Mouse (Mus musculus) embryonic facial prominence, embryonic 10.5 days (tissue): Measurements from ENCODE around the gene Kat8. TPM values are rescaled to one million over a fixed set of nuclear protein-coding genes. Genes with fewer than 3 reads are reported as not detected.
A peak's percentile ranks its signal among the peaks of the same experiment; 100 is the strongest.

ENCODE experiments used
- DNase-seq: peaks from one replicate; pipeline ENCODE4 v3.0.0-alpha.2; 2017; ENCODE audit warnings: low spot score
- H3K27ac ChIP-seq: fragments of 300-500 bp; sonication (generic); replicated peaks from 2 replicates; pipeline ENCODE4 v1.5.1; 2016; ENCODE audit warnings: mild to moderate bottlenecking
- H3K27me3 ChIP-seq: fragments of 300-500 bp; sonication (generic); replicated peaks from 2 replicates; pipeline ENCODE4 v1.6.1; 2016; ENCODE audit warnings: low read depth, mild to moderate bottlenecking; ENCODE audit not compliant: poor library complexity, severe bottlenecking
- H3K36me3 ChIP-seq: fragments of 300-500 bp; sonication (generic); replicated peaks from 2 replicates; pipeline ENCODE4 v1.6.1; 2016; ENCODE audit warnings: mild to moderate bottlenecking, moderate library complexity
- H3K4me1 ChIP-seq: fragments of 300-500 bp; sonication (generic); 2 replicates; pipeline ENCODE4 v1.6.1; 2016
- H3K4me3 ChIP-seq: fragments of 300-500 bp; sonication (generic); 2 replicates; pipeline ENCODE4 v1.5.1; 2016; ENCODE audit warnings: mild to moderate bottlenecking, moderate library complexity
- H3K9me3 ChIP-seq: fragments of 300-500 bp; sonication (generic); 2 replicates; pipeline ENCODE4 v1.6.1; 2016; ENCODE audit warnings: mild to moderate bottlenecking
- WGBS: fragments of 180-500 bp; shearing (Covaris S2); methylation state at CpG from one replicate; pipeline ENCODE4 v1.1.7; 2016; 5-methylcytosine and 5-hydroxymethylcytosine counted together
- polyA plus RNA-seq: library from polyadenylated mRNA; unstranded; fragments of >200 nt; fragmentation: Nextera tagmentation; extraction: Ambion mirVana; gene quantifications from 2 replicates; pipeline ENCODE4 v1.2.1, GENCODE M21; 2016

Kat8 gene
- polyA plus RNA-seq, 1 experiment from 2014 or later = 48.7 TPM

GRCm38 (mm10) chr7:127926066-127926465, 13.8 kb downstream of the Kat8 start:
- WGBS = 92% methylated on average over 8 of the region's 8 CpGs
- H3K36me3 ChIP-seq = peaks cover 61% of the 10 kb centered on the region
- no peak for DNase-seq
- H3K27me3 ChIP-seq = peaks cover 35% of the 10 kb centered on the region
- peaks cover 37% of the 10 kb centered on the region for H3K4me1 ChIP-seq
- no peaks in the 10 kb centered on the region for H3K9me3 ChIP-seq
- 0 out of 2 replicates have a peak overlapping the region, but pooled peaks have one; percentile 70 for H3K27ac ChIP-seq
- H3K4me3 ChIP-seq = no peak overlapping the region

- Histone ChIP-seq H3K4me1 (peaks cover 45% of the 10 kb centered on the region), H3K27me3 (peaks cover 35% of the 10 kb centered on the region), H3K36me3 (peaks cover 56% of the 10 kb centered on the region), H3K4me3 (0 out of 2 replicates have a peak overlapping the region, but pooled peaks have one; percentile 11), H3K9me3 (no peaks in the 10 kb centered on the region), H3K27ac (no peak overlapping the region)
- WGBS = 89% methylated on average over 11 of the region's 11 CpGs
- DNase-seq = no peak
Measured at GRCm38 (mm10) chr7:127926846-127927245, 14.5 kb downstream of the Kat8 start.

- H3K4me3 ChIP-seq = no peak overlapping the region; the same call in 1 of the 2 replicates
Measured at GRCm38 (mm10) chr7:127927726-127928125, 15.4 kb downstream of the Kat8 start.

GRCm38 (mm10) chr7:127928596-127928995, 16.3 kb downstream of the Kat8 start:
- Histone ChIP-seq H3K4me1 (peaks cover 63% of the 10 kb centered on the region), H3K27me3 (peaks cover 35% of the 10 kb centered on the region), H3K9me3 (no peaks in the 10 kb centered on the region), H3K27ac (no peak overlapping the region), H3K4me3 (peak overlapping the region; percentile 56), H3K36me3 (peaks cover 39% of the 10 kb centered on the region)
- no peak for DNase-seq
- WGBS = 53% methylated on average over 5 of the region's 5 CpGs

More at GRCm38 (mm10) chr7:127927726-127928125, 15.4 kb downstream of the Kat8 start:
- Histone ChIP-seq H3K4me1 (peaks cover 54% of the 10 kb centered on the region), H3K36me3 (peaks cover 47% of the 10 kb centered on the region), H3K27me3 (peaks cover 35% of the 10 kb centered on the region), H3K27ac (no peak overlapping the region), H3K9me3 (no peaks in the 10 kb centered on the region)
- DNase-seq = no peak
- WGBS = 76% methylated on average over 11 of the region's 11 CpGs

- Histone ChIP-seq H3K9me3 (no peaks in the 10 kb centered on the region), H3K27ac (peak within 1 kb of the TSS; percentile 81), H3K4me1 (peaks cover 68% of the 10 kb centered on the region), H3K27me3 (peaks cover 35% of the 10 kb centered on the region), H3K4me3 (peak within 1 kb of the TSS; percentile 56), H3K36me3 (peaks cover 25% of the 10 kb centered on the region)
- 7% methylated on average over 6 of the region's 6 CpGs for WGBS
- DNase-seq = peak; percentile 46
Measured at GRCm38 (mm10) chr7:127929923-127930322, 17.6 kb downstream of the Kat8 start, which contains the start of gene Prss8. TSS of gene Prss8 (minus strand) at chr7:127930104.

GRCm38 (mm10) chr7:127930636-127931035, 18.3 kb downstream of the Kat8 start:
- Histone ChIP-seq H3K27ac (no peak overlapping the region), H3K4me3 (no peak overlapping the region), H3K9me3 (no peaks in the 10 kb centered on the region), H3K4me1 (peaks cover 70% of the 10 kb centered on the region), H3K36me3 (peaks cover 18% of the 10 kb centered on the region), H3K27me3 (peaks cover 35% of the 10 kb centered on the region)
- no peak for DNase-seq
- 83% methylated on average over 5 of the region's 5 CpGs for WGBS

GRCm38 (mm10) chr7:127931351-127932135, 19.2 kb downstream of the Kat8 start:
- Histone ChIP-seq H3K27me3 (peaks cover 40% of the 10 kb centered on the region), H3K4me1 (peaks cover 77% of the 10 kb centered on the region), H3K4me3 (peak overlapping the region; percentile 14), H3K9me3 (no peaks in the 10 kb centered on the region), H3K27ac (peak overlapping the region; percentile 74), H3K36me3 (peaks cover 9% of the 10 kb centered on the region)
- DNase-seq = peak; percentile 56
- WGBS = 26% methylated on average over 13 of the region's 13 CpGs

GRCm38 (mm10) chr7:127932273-127933031, 20.1 kb downstream of the Kat8 start:
- peaks cover 39% of the 10 kb centered on the region for H3K27me3 ChIP-seq
- WGBS = 13% methylated on average over 13 of the region's 13 CpGs
- peak overlapping the region; percentile 74 for H3K27ac ChIP-seq
- H3K36me3 ChIP-seq = peaks cover under 1% of the 10 kb centered on the region; the same call in 1 of the 2 replicates
- H3K4me3 ChIP-seq = peak overlapping the region; percentile 33
- DNase-seq = peak; percentile 74
- no peaks in the 10 kb centered on the region for H3K9me3 ChIP-seq
- peaks cover 74% of the 10 kb centered on the region for H3K4me1 ChIP-seq

- Histone ChIP-seq H3K4me3 (peak overlapping the region; percentile 79; the same call in 1 of the 2 replicates), H3K4me1 (peaks cover 68% of the 10 kb centered on the region), H3K27me3 (peaks cover 23% of the 10 kb centered on the region), H3K36me3 (no peaks in the 10 kb centered on the region), H3K9me3 (no peaks in the 10 kb centered on the region), H3K27ac (peak overlapping the region; percentile 77)
- WGBS = 83% methylated on average over 5 of the region's 5 CpGs
- no peak for DNase-seq
Measured at GRCm38 (mm10) chr7:127934075-127934474, 21.8 kb downstream of the Kat8 start.

- H3K36me3 ChIP-seq = no peaks in the 10 kb centered on the region
- peak overlapping the region; percentile 79 for H3K4me3 ChIP-seq
- H3K27me3 ChIP-seq = peaks cover 12% of the 10 kb centered on the region
- H3K27ac ChIP-seq = peak overlapping the region; percentile 85
- H3K4me1 ChIP-seq = peaks cover 57% of the 10 kb centered on the region
- peak; percentile 96 for DNase-seq
- H3K9me3 ChIP-seq = no peaks in the 10 kb centered on the region
- 7% methylated on average over 32 of the region's 32 CpGs for WGBS
Measured at GRCm38 (mm10) chr7:127935028-127935722, 22.9 kb downstream of the Kat8 start.

GRCm38 (mm10) chr7:127935748-127936159, 23.4 kb downstream of the Kat8 start:
- Histone ChIP-seq H3K27me3 (peaks cover 6% of the 10 kb centered on the region), H3K36me3 (no peaks in the 10 kb centered on the region), H3K4me3 (peak overlapping the region; percentile 79), H3K27ac (peak overlapping the region; percentile 85), H3K9me3 (no peaks in the 10 kb centered on the region), H3K4me1 (peaks cover 54% of the 10 kb centered on the region)
- DNase-seq = no peak
- 1% methylated on average over 38 of the region's 38 CpGs for WGBS
